Mouse (Mus musculus) embryo, embryonic 9.5 days (tissue): ENCODE measurements around the gene Bglap3.

Experiments
- DNase-seq: peaks from one replicate; pipeline ENCODE4 v3.0.0-alpha.2; 2017; ENCODE audit errors: extremely low spot score

Gene Bglap3

GRCm38 (mm10) chr3:88335436-88336053, 37.0 kb downstream of the Bglap3 start:
- peak; percentile 45 for DNase-seq

GRCm38 (mm10) chr3:88334902-88335435, 37.6 kb downstream of the Bglap3 start:
- no peak for DNase-seq

GRCm38 (mm10) chr3:88334029-88334658, 38.4 kb downstream of the Bglap3 start:
- DNase-seq = no peak

- DNase-seq = peak; percentile 38
Measured at GRCm38 (mm10) chr3:88331282-88331681, 41.3 kb downstream of the Bglap3 start.

GRCm38 (mm10) chr3:88328956-88329355, 43.6 kb downstream of the Bglap3 start:
- no peak for DNase-seq

- peak; percentile 48 for DNase-seq
Measured at GRCm38 (mm10) chr3:88324951-88325405, 47.6 kb downstream of the Bglap3 start, which contains the start of gene Glmp. Gene Glmp (plus strand): TSS chr3:88325023.
